Mouse (Mus musculus) kidney, embryonic 14.5 days (tissue): ENCODE results near the gene Shank3. TPM values are rescaled to one million over a fixed set of nuclear protein-coding genes. Genes with fewer than 3 reads are reported as not detected.

ENCODE experiments used
- ATAC-seq: fragments of 200-750 bp; cut with Nextera tagmentation; 2 replicates; pipeline ENCODE4 v1.8.0; 2017; ENCODE audit warnings: moderate number of reproducible peaks, mild to moderate bottlenecking, moderate TSS enrichment, moderate library complexity; ENCODE audit not compliant: low FRiP score, low TSS enrichment
- H3K27ac ChIP-seq: fragments of 300-500 bp; sonication (generic); 2 replicates; pipeline ENCODE4 v1.5.1; 2014; ENCODE audit warnings: low read depth, mild to moderate bottlenecking, low read length, moderate library complexity, mixed read lengths
- H3K27me3 ChIP-seq: fragments of 300-500 bp; sonication (generic); 2 replicates; pipeline ENCODE4 v1.6.1; 2014; ENCODE audit warnings: mild to moderate bottlenecking, low read length; ENCODE audit not compliant: control insufficient read depth, insufficient read depth
- H3K36me3 ChIP-seq: fragments of 300-500 bp; sonication (generic); 2 replicates; pipeline ENCODE4 v1.6.1; 2014; ENCODE audit warnings: low read length, mixed read lengths; ENCODE audit not compliant: control insufficient read depth, insufficient read depth
- H3K4me1 ChIP-seq: fragments of 300-500 bp; sonication (generic); 2 replicates; pipeline ENCODE4 v1.6.1; 2014; ENCODE audit warnings: low read length, mixed read lengths; ENCODE audit not compliant: control insufficient read depth, insufficient read depth
- H3K4me2 ChIP-seq: fragments of 300-500 bp; sonication (generic); replicated peaks from 2 replicates; pipeline ENCODE4 v1.6.1; 2014; ENCODE audit warnings: low read depth, mild to moderate bottlenecking, low read length
- H3K4me3 ChIP-seq: fragments of 300-500 bp; sonication (generic); 2 replicates; pipeline ENCODE4 v1.5.1; 2014; ENCODE audit warnings: mild to moderate bottlenecking, low read length
- H3K9ac ChIP-seq: fragments of 300-500 bp; sonication (generic); 2 replicates; pipeline ENCODE4 v1.6.1; 2014; ENCODE audit warnings: low read depth, mild to moderate bottlenecking, low read length, moderate library complexity
- H3K9me3 ChIP-seq: fragments of 300-500 bp; sonication (generic); 2 replicates; pipeline ENCODE4 v1.6.1; 2016; ENCODE audit warnings: low read length; ENCODE audit not compliant: control insufficient read depth
- WGBS: fragments of 180-500 bp; shearing (Covaris S2); extraction: QIAGEN DNeasy Blood & Tissue Kit; methylation state at CpG from one replicate; pipeline ENCODE4 v1.1.7; 2014; 5-methylcytosine and 5-hydroxymethylcytosine counted together
- polyA plus RNA-seq: library from polyadenylated mRNA; unstranded; fragments of >200 nt; fragmentation: Nextera tagmentation; extraction: Ambion mirVana; gene quantifications from 2 replicates; pipeline ENCODE4 v1.2.1, GENCODE M21; 2014

The Shank3 gene
- polyA plus RNA-seq = 2.5 and 3.0 TPM in 2 replicates

- Histone ChIP-seq H3K36me3 (no peaks in the 10 kb centered on the region; the same call in 1 of the 2 replicates), H3K4me3 (peak within 1 kb of the TSS; percentile 55), H3K27ac (peak within 1 kb of the TSS; percentile 1; the same call in 1 of the 2 replicates), H3K9me3 (no peaks in the 10 kb centered on the region), H3K27me3 (peaks cover 36% of the 10 kb centered on the region), H3K4me1 (peaks cover 16% of the 10 kb centered on the region; the same call in 1 of the 2 replicates), H3K9ac (peak within 1 kb of the TSS; percentile 78), H3K4me2 (peak within 1 kb of the TSS; percentile 90)
- ATAC-seq = peak; percentile 26
- WGBS = 0% methylated on average over 31 of the region's 72 CpGs
Observed at GRCm38 (mm10) chr15:89498961-89499688, at the start of gene Shank3. Gene Shank3, plus strand, starts transcription at chr15:89499623.

GRCm38 (mm10) chr15:89452906-89453864, 46.2 kb upstream of the Shank3 start:
- WGBS = 4% methylated on average over 24 of the region's 24 CpGs
- peak; percentile 80 for ATAC-seq

DNA sequence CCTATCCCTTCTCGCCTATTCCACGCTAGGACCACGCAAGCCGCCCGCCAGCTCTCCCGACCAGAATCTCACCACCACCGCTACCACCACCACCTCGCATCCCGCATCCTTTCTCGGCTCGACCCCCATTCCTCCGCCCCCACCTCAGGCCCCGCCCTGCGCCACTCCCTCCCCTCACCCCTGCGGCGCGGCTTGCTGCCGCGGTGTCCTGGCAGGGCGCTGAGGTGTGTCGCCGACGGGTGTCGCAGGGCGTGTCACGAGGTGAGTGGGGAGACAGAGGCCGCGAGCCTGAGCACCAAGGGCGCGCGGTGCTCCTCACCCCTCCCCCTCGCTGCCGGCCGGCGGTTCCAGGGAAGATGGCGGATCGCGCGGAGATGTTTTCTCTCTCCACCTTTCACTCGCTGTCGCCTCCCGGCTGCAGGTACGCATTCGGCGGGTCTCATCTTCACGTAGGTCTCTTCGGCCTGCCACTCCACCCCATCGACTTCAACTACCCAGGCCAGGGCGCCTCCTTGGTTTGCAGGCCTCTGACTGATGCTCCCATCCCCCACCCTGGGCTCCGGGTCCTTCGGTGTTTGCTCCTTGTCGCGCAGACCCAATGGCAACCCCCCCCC, 45.5 kb upstream of the Shank3 start, which contains the start of gene Mapk8ip2:
TSS of gene Mapk8ip2 (plus strand) at position 49 of the 614 bp plus-strand sequence.
- H3K36me3 ChIP-seq = no peaks in the 10 kb centered on the region
- peaks cover 21% of the 10 kb centered on the region for H3K27me3 ChIP-seq
- no peaks in the 10 kb centered on the region for H3K9me3 ChIP-seq
- under 1% methylated on average over 53 of the region's 53 CpGs for WGBS
- peak; percentile 40 for ATAC-seq
- H3K4me2 ChIP-seq = peak within 1 kb of the TSS; percentile 93
- peaks cover 9% of the 10 kb centered on the region; the same call in 1 of the 2 replicates for H3K4me1 ChIP-seq
- peak within 1 kb of the TSS; percentile 20; the same call in 1 of the 2 replicates for H3K9ac ChIP-seq
- no peak within 1 kb of the TSS for H3K27ac ChIP-seq
- peak within 1 kb of the TSS; percentile 50 for H3K4me3 ChIP-seq

More at GRCm38 (mm10) chr15:89452906-89453864, 46.2 kb upstream of the Shank3 start:
- Histone ChIP-seq H3K27me3 (peaks cover 21% of the 10 kb centered on the region), H3K27ac (no peak overlapping the region), H3K9ac (no peak overlapping the region), H3K4me1 (peaks cover 9% of the 10 kb centered on the region; the same call in 1 of the 2 replicates), H3K4me3 (peak overlapping the region; percentile 50), H3K9me3 (no peaks in the 10 kb centered on the region), H3K4me2 (peak overlapping the region; percentile 93), H3K36me3 (no peaks in the 10 kb centered on the region)

GRCm38 (mm10) chr15:89454857-89455256, 44.6 kb upstream of the Shank3 start:
- Histone ChIP-seq H3K4me3 (no peak overlapping the region), H3K4me2 (no peak overlapping the region), H3K36me3 (no peaks in the 10 kb centered on the region), H3K4me1 (peaks cover 9% of the 10 kb centered on the region; the same call in 1 of the 2 replicates), H3K9me3 (no peaks in the 10 kb centered on the region), H3K9ac (no peak overlapping the region), H3K27ac (no peak overlapping the region), H3K27me3 (peaks cover 21% of the 10 kb centered on the region)
- 24% methylated on average over 4 of the region's 6 CpGs for WGBS
- no peak for ATAC-seq

DNA sequence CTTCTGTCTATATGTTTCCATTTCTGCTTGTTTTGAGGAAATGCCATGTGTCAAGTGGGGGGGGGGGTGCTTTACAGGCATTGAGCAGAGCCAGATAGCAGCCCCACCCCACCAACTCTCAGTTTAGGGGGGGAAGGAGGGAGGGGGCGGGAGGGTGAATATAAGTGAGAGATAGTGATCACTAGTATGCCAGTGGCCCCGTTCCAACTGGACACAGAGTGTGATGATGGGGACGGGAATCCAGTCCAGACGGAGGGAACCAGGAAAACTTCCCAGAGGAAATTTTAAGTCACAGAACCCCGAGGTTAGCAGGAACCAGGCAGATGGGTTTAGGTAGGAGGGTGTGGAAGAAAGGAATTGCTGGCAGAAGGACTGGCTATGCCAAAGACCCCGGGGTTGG, 43.8 kb upstream of the Shank3 start:
- Histone ChIP-seq H3K27ac (no peak overlapping the region), H3K4me1 (peaks cover 9% of the 10 kb centered on the region; the same call in 1 of the 2 replicates), H3K9ac (no peak overlapping the region), H3K9me3 (no peaks in the 10 kb centered on the region), H3K4me3 (no peak overlapping the region), H3K27me3 (peaks cover 21% of the 10 kb centered on the region), H3K4me2 (no peak overlapping the region), H3K36me3 (no peaks in the 10 kb centered on the region)
- no peak for ATAC-seq
- 76% methylated on average over 6 of the region's 6 CpGs for WGBS

- no peak overlapping the region for H3K4me3 ChIP-seq
- no peak overlapping the region for H3K4me2 ChIP-seq
- WGBS = 89% methylated on average over 15 of the region's 15 CpGs
- H3K9ac ChIP-seq = no peak overlapping the region
- H3K36me3 ChIP-seq = no peaks in the 10 kb centered on the region
- peaks cover 5% of the 10 kb centered on the region; the same call in 1 of the 2 replicates for H3K4me1 ChIP-seq
- H3K27me3 ChIP-seq = peaks cover 11% of the 10 kb centered on the region; the same call in 1 of the 2 replicates
- no peaks in the 10 kb centered on the region for H3K9me3 ChIP-seq
- ATAC-seq = no peak
- no peak overlapping the region for H3K27ac ChIP-seq
Observed at GRCm38 (mm10) chr15:89458942-89459341, 40.5 kb upstream of the Shank3 start.

DNA sequence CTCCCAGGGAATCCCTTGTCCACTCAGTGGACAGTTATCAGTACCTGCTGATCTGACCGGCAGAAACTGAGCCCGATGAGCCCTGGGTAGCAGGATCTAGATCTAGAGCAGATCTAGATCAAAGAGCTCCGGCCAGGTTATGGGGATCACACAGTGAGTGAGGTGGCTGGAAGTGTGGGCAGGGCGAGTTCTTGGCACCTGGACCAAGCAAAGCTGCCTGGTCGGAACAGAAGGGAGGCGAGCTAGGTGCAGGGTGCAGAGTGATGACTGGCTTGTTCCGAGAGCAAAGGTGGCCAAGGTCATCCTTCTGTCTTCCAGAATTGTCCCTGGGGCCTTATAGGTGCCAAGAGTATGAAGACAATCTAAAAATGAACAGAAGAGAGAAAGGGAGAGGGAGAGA, 39.6 kb upstream of the Shank3 start:
- WGBS = 79% methylated on average over 7 of the region's 7 CpGs
- Histone ChIP-seq H3K9ac (no peak overlapping the region), H3K4me1 (no peaks in the 10 kb centered on the region), H3K27me3 (peaks cover 4% of the 10 kb centered on the region; the same call in 1 of the 2 replicates), H3K9me3 (no peaks in the 10 kb centered on the region), H3K36me3 (no peaks in the 10 kb centered on the region), H3K4me3 (no peak overlapping the region), H3K4me2 (no peak overlapping the region), H3K27ac (no peak overlapping the region)
- ATAC-seq = no peak

DNA sequence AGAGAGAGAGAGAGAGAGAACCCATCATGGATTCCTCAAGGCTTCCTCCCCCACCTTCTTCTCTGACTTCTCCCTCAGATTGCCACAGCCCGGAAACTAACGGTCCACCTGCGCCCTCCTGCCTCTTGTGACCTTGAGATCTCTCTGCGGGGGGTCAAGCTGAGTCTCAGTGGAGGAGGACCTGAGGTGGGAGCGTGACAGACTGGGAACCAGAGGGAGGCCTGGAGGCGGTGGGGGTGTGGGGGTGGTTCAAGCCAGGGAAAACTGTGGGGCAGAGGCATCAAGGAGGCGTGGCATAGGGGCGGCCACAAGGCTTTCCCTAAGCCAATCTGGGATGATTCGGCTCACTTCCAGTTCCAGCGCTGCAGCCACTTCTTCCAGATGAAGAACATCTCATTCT, 39.1 kb upstream of the Shank3 start:
- Histone ChIP-seq H3K4me1 (no peaks in the 10 kb centered on the region), H3K27ac (no peak overlapping the region), H3K36me3 (no peaks in the 10 kb centered on the region), H3K9me3 (no peaks in the 10 kb centered on the region), H3K27me3 (no peaks in the 10 kb centered on the region), H3K4me3 (no peak overlapping the region), H3K4me2 (no peak overlapping the region), H3K9ac (no peak overlapping the region)
- ATAC-seq = no peak
- WGBS = 77% methylated on average over 10 of the region's 10 CpGs
